Mouse (Mus musculus): ENCODE measurements around the gene Ippk.

GRCm38 (mm10) chr13:49371428-49371899 lies 49.6 kb upstream of the Ippk start:
- TF ChIP-seq CEBPB (IDR thresholded peaks at IDR 0.05; ENCODE audit: insufficient read depth, poor library complexity, severe bottlenecking), result no peak
- no peak for TF ChIP-seq POLR2A (IDR thresholded peaks at IDR 0.05; ENCODE audit: insufficient read length, low read depth)
- TF ChIP-seq USF1 (IDR thresholded peaks at IDR 0.05; ENCODE audit: low read depth), result no peak
- TF ChIP-seq POLR2AphosphoS2 (IDR thresholded peaks at IDR 0.05; ENCODE audit: insufficient read length, low read depth), result no peak
- no peak for TF ChIP-seq TCF12 (IDR thresholded peaks at IDR 0.05; ENCODE audit: insufficient read depth, poor library complexity, severe bottlenecking)
- TF ChIP-seq MAX (IDR thresholded peaks at IDR 0.05; ENCODE audit: low read depth), result no peak
- TF ChIP-seq MYOG (IDR thresholded peaks at IDR 0.05; ENCODE audit: control insufficient read depth in 1 of 3, insufficient read depth in 1 of 3, insufficient read length in 2 of 3, low read depth in 2 of 3), result no peak

Data from myocyte (in vitro differentiated cells).